Mouse (Mus musculus) heart, postnatal 10 days (tissue): ENCODE results near the gene Endou. TPM values are rescaled to one million over a fixed set of nuclear protein-coding genes. Genes with fewer than 3 reads are reported as not detected.

Experiments used
- DNase-seq, 2 experiments: peaks; one replicate each; pipeline ENCODE4 v3.0.0; 2021
- intact Hi-C: fragments of 180-260 bp; cut with DNase I; formaldehyde crosslinking; loops from one replicate; pipeline ENCODE4 v1.15.1; 2025
- total RNA-seq, 2 experiments: library from RNA; stranded (reverse); gene quantifications; 2 replicates each; pipeline ENCODE4 v1.2.3; 2021

Endou gene
- total RNA-seq, 2 experiments from 2014 or later: 3.8 to 4.0 TPM

- DNase-seq: no peak
- intact Hi-C loops: no loop called here
Observed at GRCm38 (mm10) chr15:97731988-97732387, 849 bp upstream of the Endou start.

GRCm38 (mm10) chr15:97730365-97730764 lies 774 bp downstream of the Endou start:
- intact Hi-C loops: no loop called here
- DNase-seq: no peak

- DNase-seq: no peak
- intact Hi-C loops: loop anchor here (2.0 kb wide), 1 partner anchor 14 kb away; no protein-coding TSS in a partner anchor
Observed at GRCm38 (mm10) chr15:97728804-97729203, 2.3 kb downstream of the Endou start.

- peak in 1 of 2 experiments; percentile 43 for DNase-seq
- intact Hi-C loops: loop anchor here (2.0 kb wide), 1 partner anchor 14 kb away; no protein-coding TSS in a partner anchor
Observed at GRCm38 (mm10) chr15:97728394-97728793, 2.7 kb downstream of the Endou start.

GRCm38 (mm10) chr15:97727520-97727919 lies 3.6 kb downstream of the Endou start:
- intact Hi-C loops: no loop called here
- DNase-seq: no peak

- intact Hi-C loops: no loop called here
- peak in 1 of 2 experiments; percentile 39 for DNase-seq
Observed at GRCm38 (mm10) chr15:97727048-97727447, 4.1 kb downstream of the Endou start.

GRCm38 (mm10) chr15:97726310-97726709 lies 4.8 kb downstream of the Endou start:
- intact Hi-C loops: no loop called here
- no peak for DNase-seq

GRCm38 (mm10) chr15:97725198-97725785 lies 5.8 kb downstream of the Endou start:
- intact Hi-C loops: no loop called here
- no peak for DNase-seq

GRCm38 (mm10) chr15:97724346-97725197 lies 6.6 kb downstream of the Endou start:
- DNase-seq: no peak
- intact Hi-C loops: no loop called here

GRCm38 (mm10) chr15:97723536-97724345 lies 7.4 kb downstream of the Endou start:
- intact Hi-C loops: no loop called here
- no peak for DNase-seq

GRCm38 (mm10) chr15:97721008-97721701 lies 10.0 kb downstream of the Endou start:
- intact Hi-C loops: loop anchor here (2.0 kb wide), 1 partner anchor 46 kb away; the partner anchor contains the start of gene Rapgef3
- DNase-seq: no peak

GRCm38 (mm10) chr15:97720026-97720675 lies 11.0 kb downstream of the Endou start:
- DNase-seq: peak; percentile 43 to 49
- intact Hi-C loops: loop anchor here (2.0 kb wide), 1 partner anchor 47 kb away; the partner anchor contains the start of gene Rapgef3

GRCm38 (mm10) chr15:97719494-97719893 lies 11.6 kb downstream of the Endou start:
- intact Hi-C loops: loop anchor here (5.0 kb wide), 1 partner anchor 233 kb away; no protein-coding TSS in a partner anchor
- no peak for DNase-seq

- no peak for DNase-seq
- intact Hi-C loops: loop anchor here (1.0 to 5.0 kb wide), 3 partner anchors 61 to 234 kb away; no protein-coding TSS in a partner anchor
Observed at GRCm38 (mm10) chr15:97718535-97719155, 12.5 kb downstream of the Endou start.

- intact Hi-C loops: loop anchor here (1.0 to 5.0 kb wide), 3 partner anchors 61 to 234 kb away; no protein-coding TSS in a partner anchor
- DNase-seq: peak; percentile 72 to 75
Observed at GRCm38 (mm10) chr15:97717861-97718534, 13.1 kb downstream of the Endou start.

GRCm38 (mm10) chr15:97716782-97717181 lies 14.4 kb downstream of the Endou start:
- DNase-seq: no peak
- intact Hi-C loops: loop anchor here (5.0 kb wide), 1 partner anchor 236 kb away; no protein-coding TSS in a partner anchor

- intact Hi-C loops: loop anchor here (5.0 kb wide), 1 partner anchor 237 kb away; no protein-coding TSS in a partner anchor
- no peak for DNase-seq
Observed at GRCm38 (mm10) chr15:97715734-97716133, 15.4 kb downstream of the Endou start.

- intact Hi-C loops: loop anchor here (5.0 kb wide), 1 partner anchor 237 kb away; no protein-coding TSS in a partner anchor
- DNase-seq: no peak
Observed at GRCm38 (mm10) chr15:97715083-97715482, 16.1 kb downstream of the Endou start.
